Mouse (Mus musculus) C2C12 (cell line): ENCODE measurements around the gene Zfp385c.

Experiments
- CEBPB ChIP-seq: IDR thresholded peaks from one replicate; pipeline ENCODE4 v1.6.1; 2011; ENCODE audit warnings: low read depth, mild to moderate bottlenecking, control low read depth, moderate library complexity
- CTCF ChIP-seq: IDR thresholded peaks from one replicate; pipeline ENCODE4 v1.5.1; 2011; ENCODE audit not compliant: control insufficient read depth, insufficient read depth, insufficient read length
- MAX ChIP-seq: IDR thresholded peaks from one replicate; pipeline ENCODE4 v1.6.1; 2011; ENCODE audit warnings: mild to moderate bottlenecking, control low read depth

- TF ChIP-seq CTCF (no peak), MAX (no peak), CEBPB (no peak)
Observed at GRCm38 (mm10) chr11:100728601-100729000, 36.3 kb upstream of the Zfp385c start.
